Mouse (Mus musculus) hematopoietic stem cell, adult 5-6 weeks (primary cell): ENCODE results near the gene Fndc8. TPM values are rescaled to one million over a fixed set of nuclear protein-coding genes. Genes with fewer than 3 reads are reported as not detected.
A peak's percentile ranks its signal among the peaks of the same experiment; 100 is the strongest.

Experiments
- ATAC-seq, 2 experiments: fragments of 125-278 bp in 1 of 2; replicated peaks in 1 of 2; 2 replicates each; pipeline ENCODE4 v1.8.0; 2016 to 2017; ENCODE audit warnings: inconsistent platforms in 2 of 2, mild to moderate bottlenecking in 2 of 2, moderate number of reproducible peaks in 2 of 2, low read depth in 1 of 2, moderate TSS enrichment in 1 of 2; ENCODE audit not compliant: low FRiP score in 2 of 2, poor library complexity in 2 of 2, severe bottlenecking in 2 of 2, insufficient read depth in 1 of 2, low TSS enrichment in 1 of 2
- total RNA-seq: library from RNA; stranded (forward); fragments of 172-1452, 232-1000 nt; gene quantifications from 2 replicates; pipeline ENCODE4 v1.2.3, GENCODE M21; 2017

Gene Fndc8
- not detected in 2 replicates for total RNA-seq

DNA sequence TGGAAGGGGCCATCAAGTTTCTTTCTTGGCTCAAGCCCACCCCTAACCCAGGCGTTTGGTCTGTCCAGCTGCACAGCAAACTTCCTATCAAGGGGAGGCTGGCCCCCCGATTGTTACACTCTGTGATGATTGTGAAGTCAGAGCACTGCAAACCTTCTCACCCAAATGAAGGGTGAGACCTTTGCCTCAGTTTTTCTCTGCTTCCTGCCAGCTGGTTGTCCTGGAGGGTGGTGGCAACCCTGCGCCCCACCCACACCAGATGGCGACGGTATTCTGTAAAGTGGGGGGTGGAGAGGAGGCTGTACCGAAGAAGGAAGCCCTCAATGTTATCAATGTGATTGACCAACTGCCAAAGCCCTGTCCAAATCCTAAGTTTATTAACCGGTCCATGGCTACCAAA lies at the start of gene Fndc8:
TSS of gene Fndc8 (plus strand) at position 189 of the 400 bp plus-strand sequence.
- ATAC-seq = no peak

DNA sequence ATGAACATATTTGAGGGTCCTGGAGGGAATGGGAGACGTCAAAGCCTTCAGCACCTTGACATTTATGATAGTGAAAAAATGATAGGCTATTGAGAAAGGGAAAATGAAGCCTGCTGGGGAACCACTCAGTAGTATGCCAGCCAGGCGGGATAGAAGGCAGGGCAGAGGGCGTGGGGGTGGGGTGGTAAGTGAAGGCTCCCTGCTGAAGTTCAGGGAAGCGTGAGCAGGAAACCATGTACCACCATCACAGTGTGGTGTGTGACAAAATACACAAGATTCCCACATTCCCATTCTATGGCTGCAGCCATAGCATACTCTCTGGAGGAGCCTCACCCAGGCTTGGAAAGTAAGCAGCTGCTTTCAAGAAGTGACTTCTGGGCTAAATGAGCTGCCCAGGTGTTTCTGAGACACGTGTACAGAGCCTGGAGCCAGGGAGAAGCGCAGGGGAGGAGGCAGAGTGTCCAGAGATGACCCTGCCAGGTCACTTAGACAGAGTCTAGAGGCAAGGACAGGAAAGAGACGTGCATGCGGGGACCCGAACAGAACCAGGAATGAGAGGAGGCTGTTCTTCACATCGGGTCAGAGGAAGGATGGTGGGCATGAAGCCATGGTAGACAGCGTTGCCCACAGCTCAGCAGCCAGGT lies 47.0 kb upstream of the Fndc8 start:
- peak in 1 of 2 experiments; percentile 3; a peak in 1 of 4 replicates for ATAC-seq

DNA sequence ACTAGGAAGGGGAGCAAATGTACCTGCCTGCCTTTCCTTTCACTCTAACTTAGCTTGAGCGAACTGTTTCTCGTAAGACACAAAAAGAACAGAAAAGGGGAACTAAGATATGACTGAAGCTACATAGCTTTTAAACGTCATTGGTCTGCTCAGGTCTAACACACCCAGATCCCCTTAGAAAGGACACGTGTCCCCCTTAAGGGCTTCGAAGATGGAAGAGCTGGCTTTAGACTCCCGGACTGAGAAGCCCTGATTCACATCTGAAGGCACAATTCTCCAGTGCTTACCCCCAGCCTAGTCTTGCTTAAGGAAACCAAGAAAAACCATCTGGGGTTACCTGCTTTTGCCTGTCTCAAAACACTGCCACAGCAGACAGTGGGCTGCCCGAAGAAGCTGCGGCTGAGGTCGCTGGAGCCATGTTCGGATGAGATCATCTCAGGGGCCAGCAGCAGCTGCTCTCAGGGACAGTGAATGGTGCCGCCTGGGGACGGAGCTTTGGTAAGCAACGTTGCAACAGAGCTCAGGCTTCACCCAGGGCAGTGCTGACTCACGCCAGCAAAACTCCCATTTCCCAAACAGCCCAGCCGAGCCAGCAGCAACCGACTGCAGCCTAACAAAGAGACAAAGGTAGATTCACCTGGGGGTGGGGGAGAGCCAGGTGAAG lies 46.4 kb upstream of the Fndc8 start:
- peak; percentile 81 to 86 for ATAC-seq

DNA sequence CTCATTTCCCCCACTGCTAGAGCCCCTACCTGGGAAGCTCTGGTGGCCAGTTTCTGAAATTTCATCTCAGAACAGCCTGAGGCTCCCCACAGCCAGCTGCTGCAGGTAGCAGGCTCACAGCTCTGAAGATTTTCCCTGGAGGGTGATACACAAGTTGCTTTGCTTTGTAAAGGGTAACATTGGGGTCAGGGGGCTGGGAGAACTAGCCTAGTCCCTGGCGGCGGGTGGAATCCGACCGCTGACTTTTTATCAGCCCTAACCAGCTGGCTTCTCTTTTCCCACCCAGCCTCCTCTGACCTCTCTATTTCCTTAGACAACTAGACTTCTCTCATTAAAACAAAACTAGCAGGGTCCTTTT lies 45.9 kb upstream of the Fndc8 start:
- ATAC-seq = peak; percentile 47 to 56

DNA sequence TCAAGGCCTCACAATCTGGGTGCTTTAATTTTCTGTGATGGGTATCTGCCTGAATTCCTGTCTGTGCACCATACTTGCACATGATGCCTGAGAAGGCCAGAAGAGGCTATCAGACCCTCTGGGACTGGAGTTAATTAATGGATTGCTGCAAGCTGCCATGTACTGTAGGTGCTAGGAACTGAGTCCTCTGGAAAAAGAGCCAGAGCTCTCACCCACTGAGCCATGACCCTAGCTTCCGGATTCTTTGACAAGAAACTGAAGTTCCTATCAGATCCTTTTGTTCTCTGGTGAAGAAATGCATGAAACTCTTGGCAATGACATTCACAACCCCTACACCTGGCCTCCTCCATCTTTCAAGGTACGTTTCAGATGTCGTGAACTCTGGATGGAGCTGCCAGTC lies 45.0 kb upstream of the Fndc8 start:
- no peak for ATAC-seq

DNA sequence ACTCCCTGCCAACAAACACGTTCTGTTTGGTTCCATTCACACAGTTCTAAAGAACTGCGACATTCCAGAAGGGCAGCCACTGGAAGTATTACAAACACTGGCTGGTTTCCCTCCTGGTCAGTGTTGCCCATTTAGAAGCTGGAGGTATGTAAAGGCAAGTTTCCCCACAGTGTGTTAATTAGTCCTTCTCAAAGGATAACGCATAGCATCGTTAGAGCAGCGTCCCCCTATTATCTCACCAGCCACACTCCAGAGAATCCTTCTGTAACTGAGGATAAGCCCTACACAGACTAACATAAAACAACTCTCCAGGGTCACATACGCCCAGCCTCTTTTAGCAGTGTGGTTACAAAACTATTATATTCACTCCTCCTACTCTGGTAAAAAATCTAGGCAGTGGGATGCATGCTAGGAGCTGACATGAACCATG lies 44.3 kb upstream of the Fndc8 start:
- ATAC-seq = no peak

DNA sequence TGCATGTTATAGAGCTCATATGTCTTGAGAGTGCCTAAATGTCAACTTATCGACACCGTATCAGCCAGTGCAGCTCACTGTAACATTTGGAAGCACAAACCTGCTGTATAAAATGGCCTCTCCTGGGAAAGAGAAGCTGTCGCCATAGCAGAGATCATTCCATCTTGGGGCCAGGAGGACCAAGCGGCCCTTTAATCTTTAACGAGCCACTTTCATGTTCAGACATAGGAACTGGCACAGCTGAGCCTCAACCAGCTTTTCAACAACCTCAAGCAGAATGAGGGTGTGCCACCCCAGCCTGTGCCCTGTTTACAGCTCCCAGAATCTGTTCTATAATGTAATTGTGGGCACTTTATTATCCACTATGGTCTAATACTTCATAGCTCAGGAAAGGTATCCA lies 41.7 kb upstream of the Fndc8 start:
- no peak for ATAC-seq

DNA sequence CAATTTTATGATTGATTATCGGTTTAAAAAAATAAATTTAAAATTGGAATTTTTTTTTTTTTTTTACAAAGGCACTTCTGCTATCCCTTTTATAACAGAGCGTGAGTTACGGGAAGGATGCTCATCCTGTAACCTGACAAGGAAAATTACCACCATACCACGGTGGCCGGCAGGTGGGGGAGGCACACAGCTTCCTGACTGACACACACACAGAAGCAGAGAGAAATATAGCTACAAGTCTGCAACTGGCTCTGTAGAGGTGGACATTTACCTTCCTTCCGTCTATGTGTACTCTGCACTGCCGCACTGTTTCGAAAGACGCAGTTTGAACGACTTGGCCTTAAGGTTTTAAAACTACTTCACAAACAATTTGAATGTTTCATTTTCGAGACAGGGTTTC lies 39.8 kb upstream of the Fndc8 start:
- no peak for ATAC-seq

DNA sequence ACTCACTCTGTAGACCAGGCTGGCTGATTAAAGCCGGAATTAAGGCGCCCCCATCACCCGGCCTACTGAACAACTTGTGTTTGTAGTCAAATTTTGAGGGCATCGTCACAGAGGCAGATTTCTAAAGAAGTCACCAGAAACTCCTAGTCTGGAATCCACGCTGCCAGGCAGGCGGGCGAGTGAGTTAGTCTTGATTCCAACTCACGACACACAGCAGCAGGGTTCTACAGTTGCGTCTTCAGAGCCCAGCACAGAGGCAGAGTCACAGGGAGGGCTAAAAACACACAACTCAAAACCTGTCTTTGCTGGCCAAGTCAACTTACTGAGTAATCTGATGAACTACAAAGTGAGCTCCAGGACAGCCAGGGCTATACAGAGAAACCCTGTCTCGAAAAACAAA lies 39.4 kb upstream of the Fndc8 start:
- ATAC-seq = no peak

DNA sequence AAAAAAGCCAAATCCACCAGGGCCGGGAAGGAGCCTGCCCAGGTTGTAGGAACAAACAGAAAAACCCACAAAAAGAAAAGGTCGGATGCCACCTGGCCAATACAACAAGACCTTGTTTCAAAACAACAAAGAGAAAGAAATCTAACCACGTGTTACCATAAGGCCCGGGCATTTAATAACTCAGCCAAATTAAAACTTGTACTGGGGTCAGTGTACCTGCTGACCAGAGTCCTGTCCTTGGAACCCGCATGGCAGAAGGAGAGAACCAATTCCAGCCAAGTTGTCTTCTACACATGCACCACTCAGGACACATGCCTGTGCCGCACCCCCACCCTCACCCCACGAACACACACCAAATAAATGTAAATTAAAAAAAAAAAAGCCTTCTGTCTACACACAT lies 39.0 kb upstream of the Fndc8 start:
- no peak for ATAC-seq

DNA sequence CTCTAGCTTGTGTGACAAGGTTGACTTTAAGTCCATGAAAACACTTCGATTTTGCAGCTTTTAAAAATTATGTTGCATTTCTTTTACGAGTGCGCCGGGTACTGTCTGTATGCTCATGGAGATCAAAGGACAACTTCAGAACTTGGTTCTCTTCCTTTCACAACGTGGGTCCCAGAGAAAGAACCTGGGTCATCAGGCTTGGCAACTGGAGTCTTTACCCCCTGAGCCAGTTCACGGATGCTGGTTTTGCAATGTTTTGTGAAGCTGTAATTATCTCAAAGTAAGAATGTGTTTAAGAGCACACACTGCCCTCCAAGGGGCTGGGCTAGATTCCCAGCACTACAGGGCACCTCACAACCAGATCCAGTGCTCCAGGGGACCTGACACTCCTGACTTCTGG lies 37.8 kb upstream of the Fndc8 start:
- no peak for ATAC-seq

DNA sequence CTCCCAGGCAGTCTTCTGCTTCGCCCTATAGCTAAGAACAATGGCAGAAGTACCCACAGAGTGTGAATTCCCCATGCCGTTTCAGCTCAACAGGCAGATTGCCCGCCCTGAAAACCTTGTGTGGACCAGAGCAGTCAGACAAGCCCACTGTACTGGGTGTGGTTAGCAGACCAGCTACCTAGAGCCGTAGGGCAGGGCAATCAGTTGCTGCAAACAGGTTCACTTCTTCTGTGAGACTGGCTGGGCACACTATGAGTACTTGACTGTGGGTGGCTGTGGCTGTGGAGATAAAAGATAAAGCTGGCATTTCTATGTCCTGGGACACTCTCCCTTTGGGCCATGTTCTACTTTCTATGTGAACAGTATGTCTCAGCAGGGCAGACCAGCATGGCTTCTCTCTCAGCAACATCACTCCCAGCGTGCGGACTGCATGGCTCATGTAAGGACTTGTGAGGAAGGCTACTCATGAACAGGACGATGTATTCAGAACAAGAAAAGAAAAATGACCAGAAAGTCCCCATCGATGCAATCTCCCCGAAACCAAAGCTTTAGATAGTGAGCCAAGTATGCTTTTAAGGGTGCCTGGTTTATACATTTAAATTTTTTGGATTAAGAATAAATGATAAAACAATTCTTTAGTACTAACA lies 36.5 kb upstream of the Fndc8 start:
- 0 out of 4 replicates have a peak, but pooled peaks of 1 of the 2 experiments have one; percentile 25 for ATAC-seq

DNA sequence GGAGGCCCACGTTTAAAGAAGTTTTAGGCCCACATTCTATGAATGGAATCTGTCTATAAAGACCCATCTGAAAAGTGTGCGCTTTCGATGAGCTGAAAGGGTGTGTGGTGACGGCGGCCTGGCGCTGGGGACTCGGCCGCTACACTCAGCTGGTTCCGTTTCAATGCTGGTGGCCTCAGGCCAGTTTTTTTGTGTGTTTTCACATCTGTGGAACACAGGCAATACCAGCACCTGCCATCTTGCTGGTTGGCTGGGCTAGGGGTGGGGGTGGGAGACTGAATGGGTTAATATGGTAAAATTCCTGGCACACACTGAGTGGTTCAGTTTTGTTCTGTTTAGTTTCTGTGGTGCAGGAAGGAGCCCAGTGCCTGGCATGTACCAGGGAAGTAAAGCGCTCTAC lies 35.9 kb upstream of the Fndc8 start:
- ATAC-seq = no peak

DNA sequence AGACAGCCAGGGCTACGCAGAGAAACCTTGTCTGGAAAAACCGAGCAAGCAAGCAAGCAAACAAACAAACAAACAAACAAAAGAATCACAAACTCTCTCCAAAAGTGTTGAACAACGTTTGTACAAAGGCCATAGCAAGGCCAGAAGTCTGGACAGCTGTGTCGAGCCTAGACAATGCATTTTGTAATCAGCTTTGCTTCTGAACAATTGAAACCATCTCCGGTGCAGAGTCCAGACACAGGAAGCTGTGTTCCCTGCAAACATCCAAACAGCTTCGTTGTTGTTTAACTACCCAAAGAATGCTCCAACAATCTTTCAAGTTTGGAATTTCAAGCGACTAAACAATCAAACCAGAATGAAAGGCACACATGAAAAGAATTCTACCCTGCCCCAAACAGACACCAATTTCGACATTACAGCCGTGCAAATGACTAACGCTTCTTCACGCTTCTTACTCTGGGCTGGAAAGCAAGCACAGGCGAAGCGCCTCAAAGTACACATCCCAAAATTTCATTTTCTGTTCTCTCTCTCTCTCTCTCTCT lies 34.5 kb upstream of the Fndc8 start:
- no peak for ATAC-seq

DNA sequence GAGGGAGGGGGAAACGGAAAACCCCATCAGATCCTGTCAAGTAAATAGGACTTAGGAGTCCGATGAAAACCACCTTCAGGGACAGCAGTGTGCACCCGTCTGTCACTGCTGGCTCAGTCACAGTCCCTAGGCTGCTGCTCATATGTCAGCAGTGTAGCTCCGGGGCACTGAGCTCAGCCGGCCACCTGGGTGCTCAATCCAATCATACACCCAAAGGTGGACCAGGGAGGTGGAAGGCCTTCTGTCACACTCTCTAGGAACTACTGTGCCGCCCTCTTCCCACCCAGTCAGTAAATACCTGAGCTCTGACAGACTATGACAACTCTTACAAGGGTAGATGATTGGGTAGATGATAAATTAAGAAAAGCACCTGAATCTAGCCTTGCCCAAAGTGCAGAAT lies 31.2 kb upstream of the Fndc8 start:
- peak; percentile 17 to 32; a peak in 2 of 4 replicates for ATAC-seq

DNA sequence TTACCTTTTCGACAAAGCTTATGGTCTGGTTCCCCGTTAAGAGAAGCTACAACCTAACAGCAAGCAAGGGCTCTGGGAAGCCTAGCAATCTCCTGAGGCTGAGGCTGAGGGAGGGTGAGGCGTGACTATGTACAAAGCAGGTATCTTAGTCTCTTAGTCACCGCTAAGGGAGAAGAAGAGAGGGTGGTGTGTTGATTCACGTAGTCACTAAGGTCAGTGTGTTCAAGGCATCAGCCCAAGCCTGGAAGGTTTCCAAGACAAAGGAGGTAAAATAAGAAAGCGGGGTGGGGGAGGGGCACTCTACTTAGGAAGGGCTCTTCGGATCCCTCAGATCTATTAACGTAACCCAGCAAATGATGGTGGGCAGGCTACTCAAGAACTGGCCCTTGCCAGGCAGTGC lies 30.4 kb upstream of the Fndc8 start:
- no peak for ATAC-seq

DNA sequence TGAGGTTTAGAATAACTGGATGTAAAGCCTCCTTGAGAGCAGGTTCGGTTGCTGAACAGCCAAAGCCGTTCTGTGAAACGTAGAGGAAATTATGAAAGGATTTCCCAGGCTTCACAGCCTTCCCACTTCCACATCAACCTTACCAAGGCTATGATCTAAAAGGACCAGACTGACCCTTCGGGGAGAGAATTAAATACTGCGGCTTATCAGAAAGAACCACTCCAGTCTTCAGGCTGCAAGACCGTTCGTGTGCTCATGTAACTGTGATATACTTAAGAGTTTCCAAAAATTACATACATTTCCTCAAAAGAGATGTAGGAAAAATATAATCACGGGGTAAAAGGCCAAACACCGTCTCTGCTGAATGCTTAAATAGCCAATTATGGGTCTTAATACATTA lies 29.3 kb upstream of the Fndc8 start:
- no peak for ATAC-seq

DNA sequence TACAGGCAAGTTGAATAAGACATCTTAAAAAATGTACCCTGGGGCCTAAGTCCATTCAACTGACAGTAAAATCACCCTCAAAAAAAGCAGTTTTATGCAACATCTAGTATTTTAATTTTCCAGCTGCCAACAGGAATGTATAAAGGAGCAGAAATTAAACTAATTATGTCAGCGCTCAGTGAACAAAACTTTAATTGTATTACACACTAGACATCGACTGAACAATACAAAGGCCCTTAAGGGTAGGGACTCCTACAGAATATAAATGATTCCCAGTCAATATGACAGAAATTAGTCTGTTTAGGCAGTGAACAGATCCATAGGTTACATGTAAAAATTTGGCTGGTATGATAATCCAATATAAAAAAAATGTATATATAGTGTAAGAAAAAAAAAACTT lies 28.9 kb upstream of the Fndc8 start:
- no peak for ATAC-seq
